Mouse (Mus musculus): Measurements from ENCODE around the gene P4ha2. TPM values are rescaled to one million over a fixed set of nuclear protein-coding genes. Genes with fewer than 3 reads are reported as not detected.
A peak's percentile ranks its signal among the peaks of the same experiment; 100 is the strongest.
"Not testable (repeated sequence)": the region's sequence is repeated elsewhere in the genome, so short reads cannot be mapped to it uniquely, and the experiment has no call there.

Gene P4ha2
- polyA plus RNA-seq, 1 experiment from 2014 or later: 4.9 TPM

DNA sequence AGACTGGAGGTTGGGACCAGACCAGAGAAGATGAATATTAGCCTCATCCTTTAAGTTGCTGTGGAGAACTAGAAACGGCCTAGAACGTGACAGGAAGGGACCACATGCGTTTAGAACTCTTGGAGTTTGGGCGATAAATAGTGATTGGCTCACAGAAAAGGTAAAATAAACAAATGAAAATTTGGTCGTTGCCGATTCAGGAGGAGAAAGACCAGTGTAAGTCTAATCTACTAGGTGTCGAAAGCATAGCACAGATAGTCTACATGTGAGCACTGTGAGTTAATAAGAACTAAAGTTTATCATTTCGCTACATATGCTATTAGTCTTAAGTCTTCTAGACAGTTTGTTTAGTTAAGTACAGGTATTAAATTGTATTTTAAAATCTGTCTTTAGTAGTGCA, 30.1 kb downstream of the P4ha2 start:
- H3K9ac ChIP-seq (ENCODE audit: low read length): no peak overlapping the region
- WGBS: 94% methylated on average over 8 of the region's 8 CpGs
- H3K4me3 ChIP-seq (ENCODE audit: low read depth, low read length): no peak overlapping the region
- H3K9me3 ChIP-seq (replicated peaks; ENCODE audit: control insufficient read depth, low read length): no peaks in the 10 kb centered on the region
- H3K36me3 ChIP-seq (ENCODE audit: control insufficient read depth, insufficient read depth, low read length): no peaks in the 10 kb centered on the region
- no peak for ATAC-seq
- H3K27ac ChIP-seq (ENCODE audit: low read depth, low read length): no peak overlapping the region
- no peak overlapping the region for H3K4me2 ChIP-seq (ENCODE audit: low read length)
- no peaks in the 10 kb centered on the region for H3K27me3 ChIP-seq (replicated peaks; ENCODE audit: control insufficient read depth, insufficient read depth, low read length)
- no peak for DNase-seq (ENCODE audit: low spot score)
- peaks cover 7% of the 10 kb centered on the region; the same call in 1 of the 2 replicates for H3K4me1 ChIP-seq (ENCODE audit: control insufficient read depth, insufficient read depth, low read length)

DNA sequence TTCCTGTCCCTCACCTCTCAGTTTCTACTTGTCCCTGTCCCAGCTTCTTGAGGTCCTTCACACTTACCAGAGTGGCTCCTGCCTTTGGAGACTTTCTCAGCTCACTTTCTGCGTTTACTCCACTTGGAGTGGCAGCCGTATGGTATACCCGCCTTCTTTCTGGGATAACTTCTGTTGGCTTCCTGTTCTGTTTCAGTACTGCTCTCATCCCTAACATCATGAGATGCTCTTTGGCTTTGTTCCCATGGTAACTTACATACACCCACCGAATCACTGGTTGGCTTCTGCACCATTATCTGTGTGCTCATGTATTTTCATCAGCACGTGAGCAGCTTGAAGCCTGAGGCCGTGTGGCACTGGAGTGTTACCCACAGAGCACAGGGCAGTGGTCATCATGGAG, 30.8 kb downstream of the P4ha2 start:
- no peak overlapping the region for H3K9ac ChIP-seq (ENCODE audit: low read length)
- DNase-seq (ENCODE audit: low spot score): no peak
- H3K27me3 ChIP-seq (replicated peaks; ENCODE audit: control insufficient read depth, insufficient read depth, low read length): no peaks in the 10 kb centered on the region
- H3K36me3 ChIP-seq (ENCODE audit: control insufficient read depth, insufficient read depth, low read length): no peaks in the 10 kb centered on the region
- no peak for ATAC-seq
- no peak overlapping the region for H3K4me3 ChIP-seq (ENCODE audit: low read depth, low read length)
- no peaks in the 10 kb centered on the region for H3K9me3 ChIP-seq (replicated peaks; ENCODE audit: control insufficient read depth, low read length)
- peaks cover 7% of the 10 kb centered on the region; the same call in 1 of the 2 replicates for H3K4me1 ChIP-seq (ENCODE audit: control insufficient read depth, insufficient read depth, low read length)
- 89% methylated on average over 6 of the region's 6 CpGs for WGBS
- H3K4me2 ChIP-seq (ENCODE audit: low read length): no peak overlapping the region
- no peak overlapping the region for H3K27ac ChIP-seq (ENCODE audit: low read depth, low read length)

DNA sequence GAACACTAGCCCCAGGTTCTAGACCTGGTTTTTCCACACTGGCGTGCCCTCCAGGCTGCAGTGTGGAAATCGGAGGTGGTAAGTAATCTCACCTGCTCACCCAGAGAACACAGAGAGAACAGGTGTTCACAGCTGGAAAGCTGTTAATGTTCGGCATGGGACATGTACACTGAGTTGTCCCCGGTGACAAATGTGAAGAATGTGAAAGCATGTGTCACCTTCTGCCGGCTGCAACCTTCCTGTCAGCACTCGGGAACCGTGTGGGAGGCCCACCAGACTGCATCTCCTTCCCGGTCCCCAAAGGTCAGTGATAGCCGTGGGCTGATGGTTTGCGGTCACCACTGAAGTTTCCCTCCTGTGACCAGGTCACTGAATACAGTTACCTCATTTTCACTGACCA, 32.4 kb downstream of the P4ha2 start:
- Histone ChIP-seq H3K36me3 (ENCODE audit: control insufficient read depth, insufficient read depth, low read length) (no peaks in the 10 kb centered on the region), H3K4me2 (ENCODE audit: low read length) (no peak overlapping the region), H3K9me3 (replicated peaks; ENCODE audit: control insufficient read depth, low read length) (no peaks in the 10 kb centered on the region), H3K4me1 (ENCODE audit: control insufficient read depth, insufficient read depth, low read length) (no peaks in the 10 kb centered on the region), H3K4me3 (ENCODE audit: low read depth, low read length) (no peak overlapping the region), H3K27ac (ENCODE audit: low read depth, low read length) (no peak overlapping the region), H3K9ac (ENCODE audit: low read length) (no peak overlapping the region), H3K27me3 (replicated peaks; ENCODE audit: control insufficient read depth, insufficient read depth, low read length) (no peaks in the 10 kb centered on the region)
- no peak for DNase-seq (ENCODE audit: low spot score)
- no peak for ATAC-seq
- 91% methylated on average over 10 of the region's 10 CpGs for WGBS

DNA sequence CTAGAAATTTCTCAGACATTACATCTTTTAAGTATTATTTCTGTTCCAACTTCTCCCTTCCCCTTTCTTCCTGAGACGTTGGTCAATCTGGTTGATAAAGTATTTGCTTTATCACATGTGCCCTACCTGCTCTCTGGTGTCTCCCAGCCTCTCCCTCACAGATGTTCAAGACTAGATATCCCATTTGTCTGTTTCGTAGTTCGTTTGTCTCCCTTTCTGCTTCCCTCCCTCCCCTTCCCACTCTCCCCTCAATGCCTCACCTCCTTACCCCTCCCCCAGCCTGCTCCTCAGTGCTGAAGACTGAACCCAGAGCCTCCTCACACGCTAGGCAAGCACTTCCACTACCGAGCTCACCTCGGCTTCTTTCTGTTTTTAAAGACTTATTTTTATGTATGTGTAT, 35.0 kb downstream of the P4ha2 start:
- no peak for DNase-seq (ENCODE audit: low spot score)
- no peak overlapping the region for H3K9ac ChIP-seq (ENCODE audit: low read length)
- 82% methylated on average over 6 of the region's 6 CpGs for WGBS
- H3K4me3 ChIP-seq (ENCODE audit: low read depth, low read length): no peak overlapping the region
- H3K4me2 ChIP-seq (ENCODE audit: low read length): no peak overlapping the region
- no peaks in the 10 kb centered on the region for H3K9me3 ChIP-seq (replicated peaks; ENCODE audit: control insufficient read depth, low read length)
- H3K4me1 ChIP-seq (ENCODE audit: control insufficient read depth, insufficient read depth, low read length): no peaks in the 10 kb centered on the region
- no peak overlapping the region for H3K27ac ChIP-seq (ENCODE audit: low read depth, low read length)
- H3K27me3 ChIP-seq (replicated peaks; ENCODE audit: control insufficient read depth, insufficient read depth, low read length): no peaks in the 10 kb centered on the region
- H3K36me3 ChIP-seq (ENCODE audit: control insufficient read depth, insufficient read depth, low read length): no peaks in the 10 kb centered on the region
- ATAC-seq: no peak

DNA sequence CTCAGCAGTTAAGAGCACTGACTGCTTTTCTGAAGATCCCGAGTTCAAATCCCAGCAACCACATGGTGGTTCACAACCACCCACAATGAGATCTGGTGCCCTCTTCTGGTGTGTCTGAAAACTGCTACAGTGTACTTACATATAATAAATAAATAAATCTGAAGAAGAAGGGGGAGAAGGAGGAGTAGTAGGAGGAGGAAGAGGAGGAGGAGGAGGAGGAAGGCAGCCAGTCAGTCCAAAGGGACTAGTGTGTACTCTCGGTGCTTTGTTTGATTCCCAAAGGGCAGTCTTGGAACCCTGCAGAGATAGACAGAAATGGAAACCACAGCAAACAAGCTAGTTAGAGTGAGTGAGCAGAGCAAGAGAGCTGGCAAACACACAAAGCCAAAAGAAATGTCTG, 40.3 kb downstream of the P4ha2 start:
- not testable (repeated sequence) for H3K4me3 ChIP-seq (ENCODE audit: low read depth, low read length); H3K27ac ChIP-seq (ENCODE audit: low read depth, low read length); H3K9me3 ChIP-seq (replicated peaks; ENCODE audit: control insufficient read depth, low read length); H3K27me3 ChIP-seq (replicated peaks; ENCODE audit: control insufficient read depth, insufficient read depth, low read length); H3K9ac ChIP-seq (ENCODE audit: low read length); H3K4me1 ChIP-seq (ENCODE audit: control insufficient read depth, insufficient read depth, low read length); H3K36me3 ChIP-seq (ENCODE audit: control insufficient read depth, insufficient read depth, low read length); ATAC-seq; DNase-seq (ENCODE audit: low spot score); H3K4me2 ChIP-seq (ENCODE audit: low read length)
- WGBS: 39% methylated on average over 2 of the region's 2 CpGs

DNA sequence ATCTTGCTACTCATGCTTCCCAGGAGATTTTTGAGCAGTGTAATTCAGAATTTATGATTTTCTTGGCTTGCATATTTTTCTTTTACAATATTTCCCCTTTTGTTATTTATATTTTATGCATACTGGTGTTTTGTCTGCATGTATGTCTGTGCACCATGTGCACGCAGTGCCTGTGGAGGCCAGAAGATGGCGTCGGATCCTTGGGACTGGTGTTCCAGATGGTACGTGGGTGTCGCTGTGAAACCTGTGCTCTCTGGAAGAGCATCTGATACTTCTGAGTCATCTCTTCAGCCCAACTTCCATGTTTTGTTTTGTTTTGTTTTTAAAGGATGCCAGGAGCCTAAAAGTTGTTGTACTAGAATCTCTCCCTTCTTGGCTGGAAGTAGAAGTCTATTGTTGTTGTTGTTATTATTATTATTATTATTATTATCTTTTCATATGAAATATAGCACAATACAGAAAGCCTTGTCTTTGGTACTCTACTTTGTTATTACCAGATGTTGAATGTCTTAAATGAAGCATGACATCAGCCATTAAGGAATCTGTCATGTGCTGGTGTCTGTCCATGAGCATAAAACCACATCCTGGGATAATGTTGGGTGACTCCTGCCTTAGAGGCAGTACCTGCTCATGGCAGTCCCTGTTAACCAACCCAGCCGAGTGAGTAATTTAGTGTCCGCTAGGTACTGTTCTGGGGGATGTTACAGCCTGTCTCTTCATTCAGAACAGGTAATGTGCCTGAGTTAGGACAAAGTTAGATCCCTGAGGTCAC, 41.5 kb downstream of the P4ha2 start:
- Histone ChIP-seq H3K4me3 (ENCODE audit: low read depth, low read length) (no peak overlapping the region), H3K4me2 (ENCODE audit: low read length) (no peak overlapping the region), H3K36me3 (ENCODE audit: control insufficient read depth, insufficient read depth, low read length) (no peaks in the 10 kb centered on the region), H3K9ac (ENCODE audit: low read length) (no peak overlapping the region), H3K27ac (ENCODE audit: low read depth, low read length) (no peak overlapping the region), H3K27me3 (replicated peaks; ENCODE audit: control insufficient read depth, insufficient read depth, low read length) (no peaks in the 10 kb centered on the region), H3K4me1 (ENCODE audit: control insufficient read depth, insufficient read depth, low read length) (no peaks in the 10 kb centered on the region), H3K9me3 (replicated peaks; ENCODE audit: control insufficient read depth, low read length) (no peaks in the 10 kb centered on the region)
- 87% methylated on average over 7 of the region's 7 CpGs for WGBS
- ATAC-seq (no peak), DNase-seq (ENCODE audit: low spot score) (no peak)

DNA sequence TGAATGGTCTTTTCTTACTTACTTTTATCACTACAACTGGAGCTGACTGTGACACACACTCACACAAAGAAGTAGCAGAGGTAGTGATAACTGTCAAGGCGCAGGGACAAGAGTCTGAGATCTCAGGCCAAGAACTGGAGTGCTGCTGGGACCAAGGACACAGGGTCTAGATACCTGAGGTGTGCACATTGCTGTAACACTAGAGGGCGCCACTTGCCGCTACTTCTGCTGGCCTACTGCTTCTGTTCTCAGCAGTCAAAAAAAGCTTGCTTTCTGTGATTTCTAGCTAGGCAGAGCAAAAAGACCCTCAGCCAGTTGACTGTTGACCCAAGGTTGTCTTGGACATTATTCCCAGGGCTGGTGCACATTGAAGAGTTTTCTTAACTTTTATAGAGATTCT, 45.0 kb downstream of the P4ha2 start:
- Histone ChIP-seq H3K9me3 (replicated peaks; ENCODE audit: control insufficient read depth, low read length) (no peaks in the 10 kb centered on the region), H3K4me2 (ENCODE audit: low read length) (no peak overlapping the region), H3K4me3 (ENCODE audit: low read depth, low read length) (no peak overlapping the region), H3K36me3 (ENCODE audit: control insufficient read depth, insufficient read depth, low read length) (no peaks in the 10 kb centered on the region), H3K27me3 (replicated peaks; ENCODE audit: control insufficient read depth, insufficient read depth, low read length) (no peaks in the 10 kb centered on the region), H3K27ac (ENCODE audit: low read depth, low read length) (no peak overlapping the region), H3K9ac (ENCODE audit: low read length) (no peak overlapping the region), H3K4me1 (ENCODE audit: control insufficient read depth, insufficient read depth, low read length) (no peaks in the 10 kb centered on the region)
- WGBS: 17% methylated on average over 3 of the region's 3 CpGs
- ATAC-seq (no peak), DNase-seq (ENCODE audit: low spot score) (peak; percentile 70)

DNA sequence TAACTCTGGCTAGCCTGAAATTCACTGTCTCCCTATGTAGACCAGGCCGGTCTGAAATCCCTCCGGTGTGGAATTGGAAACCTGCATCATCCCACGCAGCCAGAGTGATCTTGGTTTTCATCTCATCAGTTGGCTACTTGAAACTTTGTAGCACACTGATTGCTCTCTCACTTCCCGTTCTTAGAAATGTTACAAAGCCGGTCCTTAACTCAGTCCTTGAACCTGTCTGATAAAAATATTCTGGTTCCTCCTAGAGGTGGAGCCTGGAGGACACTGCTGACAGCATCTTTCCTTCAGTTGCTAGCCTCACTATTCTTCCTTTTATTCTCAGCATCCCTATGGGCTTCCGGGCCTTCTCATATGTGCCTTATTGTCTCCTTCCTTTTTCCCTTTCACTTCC, 46.1 kb downstream of the P4ha2 start:
- peak; percentile 11 for DNase-seq (ENCODE audit: low spot score)
- Histone ChIP-seq H3K27ac (ENCODE audit: low read depth, low read length) (no peak overlapping the region), H3K4me2 (ENCODE audit: low read length) (no peak overlapping the region), H3K4me1 (ENCODE audit: control insufficient read depth, insufficient read depth, low read length) (no peaks in the 10 kb centered on the region), H3K4me3 (ENCODE audit: low read depth, low read length) (no peak overlapping the region), H3K36me3 (ENCODE audit: control insufficient read depth, insufficient read depth, low read length) (no peaks in the 10 kb centered on the region), H3K9me3 (replicated peaks; ENCODE audit: control insufficient read depth, low read length) (no peaks in the 10 kb centered on the region), H3K9ac (ENCODE audit: low read length) (no peak overlapping the region), H3K27me3 (replicated peaks; ENCODE audit: control insufficient read depth, insufficient read depth, low read length) (no peaks in the 10 kb centered on the region)
- no peak for ATAC-seq
- WGBS: 79% methylated on average over 6 of the region's 6 CpGs

DNA sequence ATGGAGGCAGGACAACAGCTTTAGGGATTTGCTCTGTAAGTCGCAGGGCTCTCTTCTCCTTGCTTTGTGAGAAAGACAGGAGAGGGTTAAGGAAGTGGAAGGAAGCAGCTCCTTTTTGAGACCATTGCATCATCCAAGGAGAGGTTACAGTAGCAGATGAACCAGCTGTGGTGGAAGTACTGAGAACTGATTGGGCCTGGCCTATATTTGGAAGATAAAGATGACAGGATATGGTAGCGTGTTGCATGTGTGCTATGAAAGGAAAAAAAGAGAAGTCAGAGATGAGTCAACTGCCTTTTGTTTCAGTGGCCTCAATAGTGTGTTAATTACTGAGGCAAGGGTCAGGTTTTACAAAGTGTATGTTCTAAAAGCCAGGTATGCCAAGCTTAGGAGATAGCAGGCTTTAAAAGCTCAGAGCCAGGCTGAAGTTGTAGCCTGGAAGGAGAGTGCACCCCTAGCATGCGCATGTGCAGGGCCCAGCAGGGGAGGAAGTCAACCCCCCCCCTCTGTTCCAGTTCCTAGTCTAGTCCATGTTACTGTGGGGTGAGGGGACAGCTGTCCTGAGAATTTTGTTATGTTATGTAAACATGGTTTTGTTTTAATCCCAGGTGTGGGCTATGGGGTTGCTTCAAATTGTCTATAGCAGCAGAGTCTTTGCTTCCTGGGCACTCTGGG, 50.0 kb downstream of the P4ha2 start:
- H3K9me3 ChIP-seq (replicated peaks; ENCODE audit: control insufficient read depth, low read length): no peaks in the 10 kb centered on the region
- ATAC-seq: no peak
- WGBS: 90% methylated on average over 3 of the region's 3 CpGs
- no peak overlapping the region for H3K4me2 ChIP-seq (ENCODE audit: low read length)
- DNase-seq (ENCODE audit: low spot score): no peak
- H3K9ac ChIP-seq (ENCODE audit: low read length): no peak overlapping the region
- no peak overlapping the region for H3K27ac ChIP-seq (ENCODE audit: low read depth, low read length)
- H3K27me3 ChIP-seq (replicated peaks; ENCODE audit: control insufficient read depth, insufficient read depth, low read length): no peaks in the 10 kb centered on the region
- no peak overlapping the region for H3K4me3 ChIP-seq (ENCODE audit: low read depth, low read length)
- no peaks in the 10 kb centered on the region for H3K4me1 ChIP-seq (ENCODE audit: control insufficient read depth, insufficient read depth, low read length)
- H3K36me3 ChIP-seq (ENCODE audit: control insufficient read depth, insufficient read depth, low read length): no peaks in the 10 kb centered on the region

Measured in forebrain, embryonic 14.5 days (tissue).